Mouse (Mus musculus) layer of hippocampus, adult 9-10 months (tissue): ENCODE data around the gene Wasf2.
"Not testable (repeated sequence)": the region's sequence is repeated elsewhere in the genome, so short reads cannot be mapped to it uniquely, and the experiment has no call there.

ENCODE experiments used
- DNase-seq: peaks from one replicate; pipeline ENCODE4 v3.0.0; 2022; ENCODE audit warnings: low spot score

Gene Wasf2

GRCm38 (mm10) chr4:133096671-133097070, 33.6 kb upstream of the Wasf2 start:
- DNase-seq: not testable (repeated sequence)

- DNase-seq: no peak
Observed at GRCm38 (mm10) chr4:133101751-133102150, 28.6 kb upstream of the Wasf2 start.

- DNase-seq: no peak
Observed at GRCm38 (mm10) chr4:133103525-133104193, 26.6 kb upstream of the Wasf2 start.

- DNase-seq: no peak
Observed at GRCm38 (mm10) chr4:133104194-133104569, 26.1 kb upstream of the Wasf2 start.

- no peak for DNase-seq
Observed at GRCm38 (mm10) chr4:133106691-133107090, 23.6 kb upstream of the Wasf2 start.

- DNase-seq: no peak
Observed at GRCm38 (mm10) chr4:133107788-133108281, 22.5 kb upstream of the Wasf2 start.

GRCm38 (mm10) chr4:133108481-133109334, 21.6 kb upstream of the Wasf2 start:
- DNase-seq: no peak

GRCm38 (mm10) chr4:133109335-133109801, 20.9 kb upstream of the Wasf2 start:
- no peak for DNase-seq

- no peak for DNase-seq
Observed at GRCm38 (mm10) chr4:133112175-133112838, 18.0 kb upstream of the Wasf2 start.

- DNase-seq: no peak
Observed at GRCm38 (mm10) chr4:133113351-133113882, 16.9 kb upstream of the Wasf2 start.

- DNase-seq: no peak
Observed at GRCm38 (mm10) chr4:133114762-133115161, 15.5 kb upstream of the Wasf2 start.

GRCm38 (mm10) chr4:133115721-133116429, 14.4 kb upstream of the Wasf2 start:
- no peak for DNase-seq

GRCm38 (mm10) chr4:133116756-133117470, 13.4 kb upstream of the Wasf2 start:
- no peak for DNase-seq

GRCm38 (mm10) chr4:133117556-133118411, 12.5 kb upstream of the Wasf2 start:
- DNase-seq: no peak

GRCm38 (mm10) chr4:133118775-133119375, 11.4 kb upstream of the Wasf2 start:
- DNase-seq: no peak

GRCm38 (mm10) chr4:133119579-133119978, 10.7 kb upstream of the Wasf2 start:
- DNase-seq: no peak

GRCm38 (mm10) chr4:133120833-133121321, 9.4 kb upstream of the Wasf2 start:
- DNase-seq: no peak

- no peak for DNase-seq
Observed at GRCm38 (mm10) chr4:133121416-133121815, 8.9 kb upstream of the Wasf2 start.

- no peak for DNase-seq
Observed at GRCm38 (mm10) chr4:133121974-133122637, 8.2 kb upstream of the Wasf2 start.
